Mouse (Mus musculus): ENCODE results near the gene Gemin7. TPM values are rescaled to one million over a fixed set of nuclear protein-coding genes. Genes with fewer than 3 reads are reported as not detected.

The Gemin7 gene
- polyA plus RNA-seq, 1 experiment from 2014 or later = 111 TPM

- peaks cover 86% of the 10 kb centered on the region for H3K27me3 ChIP-seq
- peak overlapping the region; percentile 36 for H3K4me3 ChIP-seq
- H3K27ac ChIP-seq = no peak overlapping the region
- 3% methylated on average over 16 of the region's 23 CpGs for WGBS
- peak overlapping the region; percentile 63 for H3K4me2 ChIP-seq
- H3K9ac ChIP-seq = peak overlapping the region; percentile 38; the same call in 1 of the 2 replicates
- peaks cover 38% of the 10 kb centered on the region for H3K4me1 ChIP-seq (replicated peaks)
- H3K36me3 ChIP-seq = no peaks in the 10 kb centered on the region
- H3K9me3 ChIP-seq (replicated peaks) = no peaks in the 10 kb centered on the region
- no peak for ATAC-seq (replicated peaks; ENCODE audit: insufficient number of reproducible peaks, insufficient read depth, low FRiP score, low read depth)
These were observed 57.4 kb downstream of the Gemin7 start for GRCm38 (mm10) chr7:19520032-19520431.

- ATAC-seq (replicated peaks; ENCODE audit: insufficient number of reproducible peaks, insufficient read depth, low FRiP score, low read depth) = no peak
- Histone ChIP-seq H3K4me2 (peak within 1 kb of the TSS; percentile 45), H3K9ac (peak within 1 kb of the TSS; percentile 38), H3K27ac (no peak within 1 kb of the TSS), H3K9me3 (replicated peaks) (no peaks in the 10 kb centered on the region), H3K27me3 (peaks cover 64% of the 10 kb centered on the region), H3K36me3 (no peaks in the 10 kb centered on the region), H3K4me3 (peak within 1 kb of the TSS; percentile 17; the same call in 1 of the 2 replicates), H3K4me1 (replicated peaks) (peaks cover 19% of the 10 kb centered on the region)
- WGBS = 4% methylated on average over 28 of the region's 29 CpGs
These were observed 59.6 kb downstream of the Gemin7 start, which contains the start of gene Nkpd1 for GRCm38 (mm10) chr7:19517652-19518365. Gene Nkpd1, plus strand, starts transcription at chr7:19517838.

Other genes with a start within 250 kb of the Gemin7 start
- gene Ercc1, start 232.8 kb downstream of the Gemin7 start, polyA plus RNA-seq (2015; fragmentation: Nextera tagmentation; extraction: Ambion mirVana) = 59.8 and 60.3 TPM in 2 replicates
- 13.6 and 15.5 TPM in 2 replicates for gene Cd3eap, start 218.1 kb downstream of the Gemin7 start, polyA plus RNA-seq (2015; fragmentation: Nextera tagmentation; extraction: Ambion mirVana)
- gene Ppp1r13l, start 217.8 kb downstream of the Gemin7 start, polyA plus RNA-seq (2015; fragmentation: Nextera tagmentation; extraction: Ambion mirVana) = 13.5 and 14.4 TPM in 2 replicates
- 8.9 and 11.3 TPM in 2 replicates for gene Ercc2, start 195.6 kb downstream of the Gemin7 start, polyA plus RNA-seq (2015; fragmentation: Nextera tagmentation; extraction: Ambion mirVana)
- gene Klc3, start 173.5 kb downstream of the Gemin7 start, polyA plus RNA-seq (2015; fragmentation: Nextera tagmentation; extraction: Ambion mirVana) = 3.0 and 4.3 TPM in 2 replicates
- gene Ckm, start 172.8 kb downstream of the Gemin7 start, polyA plus RNA-seq (2015; fragmentation: Nextera tagmentation; extraction: Ambion mirVana) = 1,612 and 2,052 TPM in 2 replicates
- gene Mark4, start 118.8 kb downstream of the Gemin7 start, polyA plus RNA-seq (2015; fragmentation: Nextera tagmentation; extraction: Ambion mirVana) = 7.6 and 8.5 TPM in 2 replicates
- 0.91 and 1.1 TPM in 2 replicates for gene Exoc3l2, start 114.3 kb downstream of the Gemin7 start, polyA plus RNA-seq (2015; fragmentation: Nextera tagmentation; extraction: Ambion mirVana)
- gene Bloc1s3, start 69.2 kb downstream of the Gemin7 start, polyA plus RNA-seq (2015; fragmentation: Nextera tagmentation; extraction: Ambion mirVana) = 1.5 and 1.7 TPM in 2 replicates
- 73.2 and 81.2 TPM in 2 replicates for gene Trappc6a, start 69.2 kb downstream of the Gemin7 start, polyA plus RNA-seq (2015; fragmentation: Nextera tagmentation; extraction: Ambion mirVana)
- gene Nkpd1, start 59.8 kb downstream of the Gemin7 start, polyA plus RNA-seq (2015; fragmentation: Nextera tagmentation; extraction: Ambion mirVana) = not detected in 2 replicates
- gene Ppp1r37, start 14.5 kb downstream of the Gemin7 start, polyA plus RNA-seq (2015; fragmentation: Nextera tagmentation; extraction: Ambion mirVana) = 15.8 and 24.0 TPM in 2 replicates
- gene Zfp296, start 308 bp downstream of the Gemin7 start, polyA plus RNA-seq (2015; fragmentation: Nextera tagmentation; extraction: Ambion mirVana) = 0.38 and 0.42 TPM in 2 replicates
- 28.5 and 39.0 TPM in 2 replicates for gene Clasrp, start 26.9 kb upstream of the Gemin7 start, polyA plus RNA-seq (2015; fragmentation: Nextera tagmentation; extraction: Ambion mirVana)
- gene Relb, start 51.8 kb upstream of the Gemin7 start, polyA plus RNA-seq (2015; fragmentation: Nextera tagmentation; extraction: Ambion mirVana) = 6.1 and 10.0 TPM in 2 replicates
- gene Clptm1, start 87.4 kb upstream of the Gemin7 start, polyA plus RNA-seq (2015; fragmentation: Nextera tagmentation; extraction: Ambion mirVana) = 67.3 and 83.2 TPM in 2 replicates
- gene Apoc2, start 100.3 kb upstream of the Gemin7 start, polyA plus RNA-seq (2015; fragmentation: Nextera tagmentation; extraction: Ambion mirVana) = 2.0 and 7.9 TPM in 2 replicates
- gene Gm44805, start 103.8 kb upstream of the Gemin7 start, polyA plus RNA-seq (2015; fragmentation: Nextera tagmentation; extraction: Ambion mirVana) = 0.25 TPM in 1 of 2 replicates, not detected in the other
- gene Apoc4, start 103.9 kb upstream of the Gemin7 start, polyA plus RNA-seq (2015; fragmentation: Nextera tagmentation; extraction: Ambion mirVana) = 0.34 and 2.5 TPM in 2 replicates
- 12.3 and 17.0 TPM in 2 replicates for gene Apoc1, start 115.1 kb upstream of the Gemin7 start, polyA plus RNA-seq (2015; fragmentation: Nextera tagmentation; extraction: Ambion mirVana)
- 596 and 739 TPM in 2 replicates for gene Apoe, start 121.6 kb upstream of the Gemin7 start, polyA plus RNA-seq (2015; fragmentation: Nextera tagmentation; extraction: Ambion mirVana)
- gene Tomm40, start 137.8 kb upstream of the Gemin7 start, polyA plus RNA-seq (2015; fragmentation: Nextera tagmentation; extraction: Ambion mirVana) = 142 and 164 TPM in 2 replicates
- gene Nectin2, start 172.9 kb upstream of the Gemin7 start, polyA plus RNA-seq (2015; fragmentation: Nextera tagmentation; extraction: Ambion mirVana) = 66.5 and 81.4 TPM in 2 replicates
- gene Bcam, start 193.4 kb upstream of the Gemin7 start, polyA plus RNA-seq (2015; fragmentation: Nextera tagmentation; extraction: Ambion mirVana) = 358 and 380 TPM in 2 replicates
- 0.47 and 2.5 TPM in 2 replicates for gene Cblc, start 219.2 kb upstream of the Gemin7 start, polyA plus RNA-seq (2015; fragmentation: Nextera tagmentation; extraction: Ambion mirVana)
- gene Bcl3, start 245.2 kb upstream of the Gemin7 start, polyA plus RNA-seq (2015; fragmentation: Nextera tagmentation; extraction: Ambion mirVana) = 2.0 and 4.7 TPM in 2 replicates